Mouse (Mus musculus): Measurements from ENCODE around the gene Itgad. TPM values are rescaled to one million over a fixed set of nuclear protein-coding genes. Genes with fewer than 3 reads are reported as not detected.

The Itgad gene
- total and polyA plus RNA-seq, 3 experiments: not detected

DNA sequence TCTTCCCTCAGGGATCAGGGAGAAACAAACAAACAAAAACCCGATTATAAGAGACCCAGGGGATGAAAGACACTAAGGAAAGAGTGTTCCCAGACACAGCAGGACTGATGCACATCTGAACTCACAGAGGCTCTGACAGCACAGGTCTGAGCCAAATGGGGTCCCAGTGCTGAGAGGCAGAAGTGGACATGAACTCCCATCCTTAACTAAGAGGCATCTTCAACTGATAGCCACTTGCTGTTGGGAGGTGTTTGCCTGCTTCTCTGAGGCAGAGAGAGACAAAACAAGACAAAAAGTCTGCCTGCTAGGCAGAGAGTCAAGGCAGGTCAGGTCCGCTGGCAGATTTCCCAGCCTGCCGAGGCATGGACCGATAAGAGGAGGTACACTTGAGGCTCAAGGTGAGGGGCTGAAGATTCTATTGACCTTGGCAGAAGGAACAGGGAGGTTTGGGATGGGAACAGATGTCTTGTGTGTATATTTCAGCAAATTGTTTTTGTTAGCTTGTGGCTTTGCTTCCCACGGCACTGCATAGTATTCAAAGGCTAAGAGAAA lies 102.7 kb downstream of the Itgad start:
- H3K27me3 ChIP-seq (ENCODE audit: control insufficient read depth in 1 of 2, insufficient read depth in 2 of 2, low read length in 2 of 2): no peaks in the 10 kb centered on the region; a peak in 1 of 4 replicates
- no peak overlapping the region for H3K9ac ChIP-seq (ENCODE audit: control insufficient read depth, low read depth, low read length, poor library complexity, severe bottlenecking)
- peak; percentile 62 for DNase-seq (ENCODE audit: low read depth, low spot score)
- H3K36me3 ChIP-seq (ENCODE audit: control insufficient read depth in 1 of 2, insufficient read depth in 2 of 2, low read length in 2 of 2): peaks cover 0 to 4% of the 10 kb centered on the region in 2 experiments; a peak in 2 of 4 replicates
- no peaks in the 10 kb centered on the region for H3K79me2 ChIP-seq (ENCODE audit: control insufficient read depth, insufficient read depth, low read length, poor library complexity)
- peaks cover 9 to 12% of the 10 kb centered on the region in 2 experiments for H3K4me1 ChIP-seq (ENCODE audit: control insufficient read depth in 1 of 2, insufficient read depth in 2 of 2, low read length in 2 of 2)
- H3K27ac ChIP-seq (ENCODE audit: control insufficient read depth, low read depth, low read length): no peak overlapping the region
- TF ChIP-seq CTCF (IDR thresholded peaks at IDR 0.05 in 2 of 3, conservative IDR thresholded peaks at IDR 0.05 in 1 of 3; ENCODE audit: control insufficient read depth in 1 of 3, insufficient read depth in 1 of 3, low read depth in 2 of 3, low read length in 3 of 3, poor library complexity in 1 of 3, severe bottlenecking in 1 of 3): no peak
- TF ChIP-seq GATA1 (IDR thresholded peaks at IDR 0.05; ENCODE audit: low read depth, low read length): peak; percentile 55
- no peak for TF ChIP-seq CHD2 (IDR thresholded peaks at IDR 0.05; ENCODE audit: low read length)
- TF ChIP-seq NELFE (IDR thresholded peaks at IDR 0.05; ENCODE audit: low read depth, low read length): no peak
- TF ChIP-seq E2F4 (IDR thresholded peaks at IDR 0.05; ENCODE audit: borderline replicate concordance, low read depth, low read length): no peak
- TF ChIP-seq MEF2A (IDR thresholded peaks at IDR 0.05; ENCODE audit: extremely low read depth, insufficient replicate concordance, low read depth, low read length, poor library complexity, severe bottlenecking): no peak
- TF ChIP-seq ETS1 (IDR thresholded peaks at IDR 0.05; ENCODE audit: low read depth, low read length): peak; percentile 27; the same call in 1 of the 2 replicates
- no peak for TF ChIP-seq UBTF (IDR thresholded peaks at IDR 0.05; ENCODE audit: borderline replicate concordance, insufficient read depth, low read depth, low read length)
- TF ChIP-seq EP300 (IDR thresholded peaks at IDR 0.05; ENCODE audit: low read depth in 1 of 2, low read length in 2 of 2): peak; percentile 34 to 45
- TF ChIP-seq HCFC1 (IDR thresholded peaks at IDR 0.05; ENCODE audit: low read depth, low read length): no peak
- no peak for TF ChIP-seq BHLHE40 (IDR thresholded peaks at IDR 0.05; ENCODE audit: borderline replicate concordance, low read depth, low read length)
- no peak for TF ChIP-seq MYC (IDR thresholded peaks at IDR 0.05; ENCODE audit: low read depth, low read length)
- no peak for TF ChIP-seq TCF12 (IDR thresholded peaks at IDR 0.05; ENCODE audit: low read depth, low read length)
- TF ChIP-seq POLR2A (IDR thresholded peaks at IDR 0.05; ENCODE audit: control insufficient read depth in 1 of 2, insufficient read depth in 1 of 2, low read depth in 1 of 2, low read length in 2 of 2, poor library complexity in 1 of 2): no peak
- TF ChIP-seq KAT2A (conservative IDR thresholded peaks at IDR 0.05; ENCODE audit: low read depth, low read length): no peak
- TF ChIP-seq MAX (IDR thresholded peaks at IDR 0.05; ENCODE audit: low read length): no peak
- no peak for TF ChIP-seq MAZ (IDR thresholded peaks at IDR 0.05; ENCODE audit: low read depth, low read length)
- TF ChIP-seq MYB (IDR thresholded peaks at IDR 0.05; ENCODE audit: low read depth, low read length): no peak
- no peak for TF ChIP-seq ELF1 (IDR thresholded peaks at IDR 0.05; ENCODE audit: low read depth, low read length)
- no peak for TF ChIP-seq SMC3 (IDR thresholded peaks at IDR 0.05; ENCODE audit: low read depth, low read length)
- no peak for TF ChIP-seq TAL1 (IDR thresholded peaks at IDR 0.05; ENCODE audit: low read length)
- no peak overlapping the region for H3K4me3 ChIP-seq (ENCODE audit: control insufficient read depth in 1 of 2, insufficient read depth in 1 of 2, low read depth in 2 of 2, low read length in 2 of 2)
- H3K9me3 ChIP-seq (replicated peaks; ENCODE audit: insufficient read depth, low read length): no peaks in the 10 kb centered on the region

- no peaks in the 10 kb centered on the region for H3K79me2 ChIP-seq (ENCODE audit: control insufficient read depth, insufficient read depth, low read length, poor library complexity)
- H3K27me3 ChIP-seq (ENCODE audit: control insufficient read depth in 1 of 2, insufficient read depth in 2 of 2, low read length in 2 of 2): peaks cover 0 to 3% of the 10 kb centered on the region in 2 experiments; a peak in 2 of 4 replicates
- H3K27ac ChIP-seq (ENCODE audit: control insufficient read depth, low read depth, low read length): no peak within 1 kb of the TSS
- no peak for TF ChIP-seq SMC3 (IDR thresholded peaks at IDR 0.05; ENCODE audit: low read depth, low read length)
- TF ChIP-seq POLR2AphosphoS2 (IDR thresholded peaks at IDR 0.05; ENCODE audit: low read length): no peak
- no peak for TF ChIP-seq ZNF384 (IDR thresholded peaks at IDR 0.05; ENCODE audit: low read depth, low read length)
- TF ChIP-seq SIN3A (IDR thresholded peaks at IDR 0.05; ENCODE audit: low read length): no peak
- TF ChIP-seq BHLHE40 (IDR thresholded peaks at IDR 0.05; ENCODE audit: borderline replicate concordance, low read depth, low read length): no peak
- no peak for TF ChIP-seq TBP (IDR thresholded peaks at IDR 0.05; ENCODE audit: low read depth, low read length)
- TF ChIP-seq ZMIZ1 (IDR thresholded peaks at IDR 0.05; ENCODE audit: low read depth, low read length): no peak
- TF ChIP-seq MYC (IDR thresholded peaks at IDR 0.05; ENCODE audit: low read depth, low read length): no peak
- TF ChIP-seq USF1 (IDR thresholded peaks at IDR 0.05; ENCODE audit: low read depth, low read length): no peak
- no peak for TF ChIP-seq POLR2AphosphoS5 (IDR thresholded peaks at IDR 0.05; ENCODE audit: borderline replicate concordance, low read depth, low read length)
- TF ChIP-seq TAL1 (IDR thresholded peaks at IDR 0.05; ENCODE audit: low read length): no peak
- no peak for TF ChIP-seq MAFK (IDR thresholded peaks at IDR 0.05; ENCODE audit: borderline replicate concordance, low read depth, low read length)
- TF ChIP-seq POLR2A (IDR thresholded peaks at IDR 0.05; ENCODE audit: control insufficient read depth in 1 of 2, insufficient read depth in 1 of 2, low read depth in 1 of 2, low read length in 2 of 2, poor library complexity in 1 of 2): no peak
- no peak for TF ChIP-seq HCFC1 (IDR thresholded peaks at IDR 0.05; ENCODE audit: low read depth, low read length)
- no peak for TF ChIP-seq MYB (IDR thresholded peaks at IDR 0.05; ENCODE audit: low read depth, low read length)
- no peak for TF ChIP-seq CHD2 (IDR thresholded peaks at IDR 0.05; ENCODE audit: low read length)
- TF ChIP-seq ELF1 (IDR thresholded peaks at IDR 0.05; ENCODE audit: low read depth, low read length): no peak
- no peaks in the 10 kb centered on the region; a peak in 1 of 4 replicates for H3K36me3 ChIP-seq (ENCODE audit: control insufficient read depth in 1 of 2, insufficient read depth in 2 of 2, low read length in 2 of 2)
- H3K4me1 ChIP-seq (ENCODE audit: control insufficient read depth in 1 of 2, insufficient read depth in 2 of 2, low read length in 2 of 2): peaks cover 0 to 4% of the 10 kb centered on the region in 2 experiments; a peak in 2 of 4 replicates
- no peak within 1 kb of the TSS for H3K4me3 ChIP-seq (ENCODE audit: control insufficient read depth in 1 of 2, insufficient read depth in 1 of 2, low read depth in 2 of 2, low read length in 2 of 2)
- DNase-seq (ENCODE audit: low read depth, low spot score): no peak
- no peak within 1 kb of the TSS for H3K9ac ChIP-seq (ENCODE audit: control insufficient read depth, low read depth, low read length, poor library complexity, severe bottlenecking)
- H3K9me3 ChIP-seq (replicated peaks; ENCODE audit: insufficient read depth, low read length): no peaks in the 10 kb centered on the region
These were observed 111.2 kb downstream of the Itgad start, which contains the start of gene Slc5a2 for GRCm38 (mm10) chr7:128265411-128265810. Gene Slc5a2 (plus strand): TSS chr7:128265657.

Measured in MEL (cell line).